Mouse (Mus musculus) forebrain, embryonic 13.5 days (tissue): ENCODE measurements at regions not wholly inside any gene's neighbourhood (a gene's known extent, or its start where the extent isn't known, plus 50 kb on each side); places are given as distances from the start of the nearest gene placed in this dataset.

Experiments used
- ATAC-seq: fragments of 200-750 bp; cut with Nextera tagmentation; 2 replicates; pipeline ENCODE4 v1.8.0; 2017
- H3K27ac ChIP-seq: fragments of 300-500 bp; sonication (generic); 2 replicates; pipeline ENCODE4 v1.5.1; 2015; ENCODE audit warnings: inconsistent platforms, mild to moderate bottlenecking, moderate library complexity
- H3K27me3 ChIP-seq: fragments of 300-500 bp; sonication (generic); 2 replicates; pipeline ENCODE4 v1.6.1; 2015; ENCODE audit warnings: mild to moderate bottlenecking, inconsistent platforms
- H3K36me3 ChIP-seq: fragments of 300-500 bp; sonication (generic); 2 replicates; pipeline ENCODE4 v1.6.1; 2015; ENCODE audit warnings: mild to moderate bottlenecking, inconsistent platforms; ENCODE audit not compliant: poor library complexity, severe bottlenecking
- H3K4me1 ChIP-seq: fragments of 300-500 bp; sonication (generic); 2 replicates; pipeline ENCODE4 v1.6.1; 2015; ENCODE audit warnings: inconsistent platforms
- H3K4me2 ChIP-seq: fragments of 300-500 bp; sonication (generic); 2 replicates; pipeline ENCODE4 v1.6.1; 2015; ENCODE audit warnings: inconsistent platforms, mild to moderate bottlenecking, moderate library complexity
- H3K4me3 ChIP-seq: fragments of 300-500 bp; sonication (generic); 2 replicates; pipeline ENCODE4 v1.5.1; 2015; ENCODE audit warnings: mild to moderate bottlenecking, inconsistent platforms
- H3K9ac ChIP-seq: fragments of 300-500 bp; sonication (generic); 2 replicates; pipeline ENCODE4 v1.6.1; 2015; ENCODE audit warnings: mild to moderate bottlenecking, inconsistent platforms
- H3K9me3 ChIP-seq: fragments of 300-500 bp; sonication (generic); replicated peaks from 2 replicates; pipeline ENCODE4 v1.6.1; 2016; ENCODE audit warnings: inconsistent platforms
- WGBS: fragments of 180-500 bp; shearing (Covaris S2); methylation state at CpG from one replicate; pipeline ENCODE4 v1.1.7; 2015; 5-methylcytosine and 5-hydroxymethylcytosine counted together

GRCm38 (mm10) chr3:52929827-52930605, 87.0 kb downstream of the Cog6 start:
- whole genome bisulfite sequencing, result 82% methylated on average over 13 of the region's 13 CpGs
- H3K27me3 ChIP-seq, result no peaks in the 10 kb centered on the region
- H3K9ac ChIP-seq, result no peak overlapping the region
- H3K9me3 ChIP-seq, result no peaks in the 10 kb centered on the region
- H3K4me1 ChIP-seq, result 0 out of 2 replicates have a peak, but pooled peaks cover 3% of the 10 kb centered on the region
- no peaks in the 10 kb centered on the region for H3K36me3 ChIP-seq
- ATAC-seq, result no peak
- no peak overlapping the region for H3K4me2 ChIP-seq
- H3K4me3 ChIP-seq, result no peak overlapping the region
- no peak overlapping the region for H3K27ac ChIP-seq

DNA sequence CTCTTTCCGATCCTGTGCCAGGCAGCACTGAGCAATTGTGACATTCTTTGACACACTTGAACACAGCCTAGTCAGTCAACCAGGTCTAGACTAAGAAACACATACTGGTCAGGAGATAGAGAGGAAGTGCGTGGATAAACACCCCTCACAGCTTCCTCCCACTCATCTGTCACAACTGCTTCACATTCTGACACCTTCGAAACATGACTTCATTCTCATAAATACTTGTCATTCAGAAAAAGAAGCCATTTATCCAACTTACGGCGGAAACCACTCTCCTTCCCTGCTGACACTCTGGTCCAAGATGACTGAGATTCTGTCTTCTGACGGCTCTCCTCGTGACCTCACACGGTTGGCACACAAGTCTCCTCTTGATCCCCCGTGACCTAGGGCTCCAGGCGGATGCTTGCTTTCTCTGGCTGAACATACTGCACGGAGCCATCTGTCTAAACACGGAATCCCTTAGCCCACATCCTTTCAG, 89.6 kb downstream of the Cog6 start:
- no peak overlapping the region for H3K4me2 ChIP-seq

GRCm38 (mm10) chr3:52926549-52926948, 90.5 kb downstream of the Cog6 start:
- Histone ChIP-seq H3K4me3 (no peak overlapping the region), H3K27me3 (no peaks in the 10 kb centered on the region), H3K27ac (no peak overlapping the region), H3K4me1 (0 out of 2 replicates have a peak, but pooled peaks cover 3% of the 10 kb centered on the region), H3K4me2 (no peak overlapping the region), H3K36me3 (no peaks in the 10 kb centered on the region), H3K9ac (no peak overlapping the region), H3K9me3 (no peaks in the 10 kb centered on the region)
- no peak for ATAC-seq
- WGBS, result 64% methylated on average over 3 of the region's 3 CpGs

More for the DNA sequence above, 89.6 kb downstream of the Cog6 start:
- WGBS, result 79% methylated on average over 12 of the region's 12 CpGs
- Histone ChIP-seq H3K4me3 (no peak overlapping the region), H3K36me3 (no peaks in the 10 kb centered on the region), H3K4me1 (0 out of 2 replicates have a peak, but pooled peaks cover 3% of the 10 kb centered on the region), H3K9ac (no peak overlapping the region), H3K27me3 (no peaks in the 10 kb centered on the region), H3K9me3 (no peaks in the 10 kb centered on the region), H3K27ac (no peak overlapping the region)
- ATAC-seq, result no peak

DNA sequence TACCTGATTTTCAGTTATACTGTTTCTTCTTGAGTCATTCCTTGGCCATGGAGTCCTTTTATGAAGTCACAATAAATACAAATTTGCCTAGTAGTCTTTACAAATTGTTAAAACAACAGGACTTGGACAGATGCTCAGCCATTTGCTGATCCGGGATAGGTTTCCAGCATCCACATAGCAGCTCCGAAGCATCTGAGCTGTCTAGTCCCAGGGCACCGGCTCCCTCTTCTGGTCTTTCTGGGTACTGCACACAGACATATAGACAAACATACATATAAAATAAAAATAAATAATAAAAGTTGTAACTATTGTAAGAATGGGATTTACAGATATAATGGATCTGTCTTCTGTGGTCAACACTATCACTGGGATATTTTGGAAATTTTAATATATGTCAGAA, 91.8 kb downstream of the Cog6 start:
- Histone ChIP-seq H3K4me1 (0 out of 2 replicates have a peak, but pooled peaks cover 3% of the 10 kb centered on the region), H3K9me3 (no peaks in the 10 kb centered on the region), H3K4me2 (no peak overlapping the region), H3K27ac (no peak overlapping the region), H3K36me3 (no peaks in the 10 kb centered on the region), H3K4me3 (no peak overlapping the region), H3K27me3 (no peaks in the 10 kb centered on the region), H3K9ac (no peak overlapping the region)
- ATAC-seq, result no peak
- WGBS, result 62% methylated on average over 3 of the region's 3 CpGs

DNA sequence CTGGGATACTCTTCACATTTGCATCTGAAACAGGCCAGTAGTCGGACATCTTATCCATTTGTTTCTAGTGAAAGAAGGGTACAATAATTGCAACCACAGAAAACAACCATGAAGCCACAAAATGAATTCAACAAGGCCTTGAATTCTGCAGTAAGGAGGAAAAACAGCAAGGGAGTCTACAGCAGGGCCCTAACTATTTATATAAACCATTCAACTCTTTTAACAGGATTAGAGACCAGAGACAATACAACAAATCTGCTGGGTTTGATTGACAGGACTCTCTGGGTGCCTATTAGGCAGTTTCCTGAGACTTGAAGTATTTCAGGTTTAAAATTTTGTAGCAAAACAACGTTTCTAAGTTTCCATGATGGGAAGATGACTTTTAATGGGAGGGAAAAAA, 92.4 kb downstream of the Cog6 start:
- ATAC-seq, result no peak

DNA sequence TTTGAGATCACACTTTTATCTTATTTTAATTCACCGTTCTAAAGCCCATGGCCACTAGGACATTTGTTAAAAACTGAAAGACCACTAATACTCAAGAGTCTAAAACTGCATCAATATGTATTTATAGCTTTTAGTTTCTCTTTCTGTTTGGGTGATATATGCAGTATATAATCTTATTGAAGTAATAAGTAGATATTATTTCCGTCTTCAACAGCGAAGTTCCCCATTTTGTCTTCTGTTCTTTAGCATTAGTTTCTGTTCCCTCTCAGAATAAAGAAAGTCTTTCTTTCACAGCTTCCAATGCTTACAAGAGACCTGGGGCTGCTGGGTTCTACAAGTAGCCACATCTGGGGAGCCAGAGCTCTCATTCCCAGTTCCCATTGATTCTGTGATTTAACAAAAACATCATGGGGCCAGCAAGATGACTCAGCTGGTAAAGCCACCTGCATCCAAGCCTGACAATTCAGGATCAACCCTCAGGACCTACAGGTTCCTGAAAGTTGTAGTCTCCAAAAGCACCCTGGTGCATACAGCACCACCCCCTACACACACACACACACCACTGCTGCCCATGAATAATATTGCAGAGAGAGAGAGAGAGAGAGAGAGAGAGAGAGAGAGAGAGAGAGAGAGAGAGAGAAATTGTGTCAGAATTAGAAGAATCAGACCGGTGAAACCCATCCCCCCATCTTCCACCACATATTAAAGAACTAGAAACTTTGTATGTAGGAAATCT, 93.0 kb downstream of the Cog6 start:
- Histone ChIP-seq H3K9ac (no peak overlapping the region), H3K4me3 (no peak overlapping the region), H3K27ac (no peak overlapping the region), H3K9me3 (peaks cover 3% of the 10 kb centered on the region; the same call in 1 of the 2 replicates), H3K4me2 (no peak overlapping the region), H3K4me1 (0 out of 2 replicates have a peak, but pooled peaks cover 3% of the 10 kb centered on the region), H3K27me3 (no peaks in the 10 kb centered on the region), H3K36me3 (no peaks in the 10 kb centered on the region)
- no peak for ATAC-seq
- 91% methylated on average over 4 of the region's 4 CpGs for WGBS

More for the DNA sequence above, 92.4 kb downstream of the Cog6 start:
- Histone ChIP-seq H3K4me2 (no peak overlapping the region), H3K9me3 (no peaks in the 10 kb centered on the region), H3K9ac (no peak overlapping the region), H3K36me3 (no peaks in the 10 kb centered on the region), H3K27ac (no peak overlapping the region), H3K4me3 (no peak overlapping the region), H3K4me1 (0 out of 2 replicates have a peak, but pooled peaks cover 3% of the 10 kb centered on the region), H3K27me3 (no peaks in the 10 kb centered on the region)
- WGBS, result 31% methylated on average over 2 of the region's 2 CpGs

DNA sequence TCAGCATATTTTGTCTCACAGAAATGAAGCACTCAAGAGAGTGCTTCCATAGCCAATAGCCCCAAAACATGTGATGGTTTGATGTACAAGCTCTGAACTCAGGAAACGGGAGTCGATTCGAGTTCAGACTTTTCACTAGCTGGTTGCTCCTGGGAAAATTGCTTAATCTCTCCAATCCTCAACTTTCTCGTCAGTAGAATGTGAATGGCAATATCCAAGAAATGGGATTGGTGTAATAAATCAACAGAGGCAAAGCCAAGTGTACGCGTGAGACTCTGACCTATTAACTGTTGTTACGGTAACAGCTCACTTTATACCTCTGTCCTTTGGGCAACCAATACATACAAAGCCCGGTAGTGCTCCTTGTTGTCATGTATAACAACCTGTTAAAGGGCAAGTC, 94.6 kb downstream of the Cog6 start:
- H3K27me3 ChIP-seq, result no peaks in the 10 kb centered on the region
- H3K4me2 ChIP-seq, result no peak overlapping the region
- H3K9me3 ChIP-seq, result peaks cover 11% of the 10 kb centered on the region
- no peak overlapping the region for H3K9ac ChIP-seq
- H3K4me1 ChIP-seq, result 0 out of 2 replicates have a peak, but pooled peaks cover 3% of the 10 kb centered on the region
- H3K36me3 ChIP-seq, result no peaks in the 10 kb centered on the region
- no peak overlapping the region for H3K4me3 ChIP-seq
- ATAC-seq, result no peak
- no peak overlapping the region for H3K27ac ChIP-seq
- WGBS, result 88% methylated on average over 8 of the region's 8 CpGs

GRCm38 (mm10) chr3:52906823-52907564, 110.0 kb downstream of the Cog6 start:
- Histone ChIP-seq H3K4me2 (no peak overlapping the region), H3K4me3 (no peak overlapping the region), H3K27ac (no peak overlapping the region), H3K27me3 (no peaks in the 10 kb centered on the region), H3K9ac (no peak overlapping the region), H3K4me1 (no peaks in the 10 kb centered on the region), H3K9me3 (no peaks in the 10 kb centered on the region), H3K36me3 (no peaks in the 10 kb centered on the region)
- WGBS, result 91% methylated on average over 3 of the region's 3 CpGs
- no peak for ATAC-seq

- no peak for ATAC-seq
- Histone ChIP-seq H3K4me2 (no peak overlapping the region), H3K36me3 (no peaks in the 10 kb centered on the region)
Measured at GRCm38 (mm10) chr3:52904028-52904427, 113.0 kb downstream of the Cog6 start.

DNA sequence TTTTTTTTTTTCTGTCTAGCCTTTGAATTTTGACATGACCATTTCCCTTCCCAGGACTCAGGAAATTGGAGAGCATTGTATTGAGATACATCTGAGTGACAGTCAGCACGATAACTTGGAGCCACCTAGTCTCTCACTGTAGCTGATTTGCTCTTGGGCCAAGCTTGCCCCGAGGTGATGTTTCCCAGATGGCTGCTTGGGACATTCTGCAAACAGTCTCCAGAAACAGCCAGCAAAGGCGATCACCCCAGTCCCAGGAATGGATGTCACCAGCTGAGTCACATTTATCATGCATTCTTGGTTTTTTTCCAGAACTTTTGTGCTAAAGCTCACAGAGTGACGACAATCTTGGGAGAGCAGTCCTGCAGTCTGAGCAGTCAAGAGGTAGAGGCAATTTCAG, 119.4 kb downstream of the Cog6 start:
- Histone ChIP-seq H3K27ac (no peak overlapping the region), H3K4me2 (no peak overlapping the region), H3K36me3 (no peaks in the 10 kb centered on the region), H3K9ac (no peak overlapping the region), H3K27me3 (no peaks in the 10 kb centered on the region), H3K4me1 (no peaks in the 10 kb centered on the region), H3K9me3 (no peaks in the 10 kb centered on the region), H3K4me3 (no peak overlapping the region)
- 78% methylated on average over 4 of the region's 4 CpGs for WGBS
- ATAC-seq, result no peak

More at GRCm38 (mm10) chr3:52904028-52904427, 113.0 kb downstream of the Cog6 start:
- Histone ChIP-seq H3K4me3 (no peak overlapping the region), H3K27me3 (no peaks in the 10 kb centered on the region), H3K4me1 (no peaks in the 10 kb centered on the region), H3K27ac (no peak overlapping the region), H3K9ac (no peak overlapping the region), H3K9me3 (no peaks in the 10 kb centered on the region)
- WGBS, result 90% methylated on average over 3 of the region's 3 CpGs

GRCm38 (mm10) chr3:52896462-52896861, 120.6 kb downstream of the Cog6 start:
- no peak for ATAC-seq
- no peaks in the 10 kb centered on the region for H3K4me1 ChIP-seq
- H3K9me3 ChIP-seq, result no peaks in the 10 kb centered on the region
- no peak overlapping the region for H3K9ac ChIP-seq
- H3K36me3 ChIP-seq, result no peaks in the 10 kb centered on the region
- no peak overlapping the region for H3K4me3 ChIP-seq
- WGBS, result 90% methylated on average over 7 of the region's 7 CpGs
- no peak overlapping the region for H3K4me2 ChIP-seq
- H3K27me3 ChIP-seq, result no peaks in the 10 kb centered on the region
- H3K27ac ChIP-seq, result no peak overlapping the region

DNA sequence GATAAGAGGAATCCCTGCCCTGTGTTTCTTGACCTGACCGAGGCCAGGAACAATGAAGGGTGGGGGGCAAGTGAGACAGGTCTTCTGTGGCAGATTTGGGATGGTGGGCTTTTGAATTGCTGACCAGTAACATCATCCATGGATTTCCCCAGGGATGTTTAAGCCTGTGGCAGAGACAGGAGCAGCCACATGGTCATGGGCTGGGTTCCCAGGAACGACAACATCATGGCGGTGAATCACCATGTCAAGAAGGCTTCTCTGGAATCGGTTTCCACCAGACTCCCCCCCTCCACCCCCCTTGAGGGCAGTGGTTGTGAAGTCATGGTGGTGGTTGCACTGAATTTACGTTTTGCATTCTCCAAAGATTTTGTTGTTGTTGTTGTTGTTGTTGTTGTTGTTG, 121.3 kb downstream of the Cog6 start:
- Histone ChIP-seq H3K9ac (no peak overlapping the region), H3K4me2 (no peak overlapping the region), H3K4me1 (no peaks in the 10 kb centered on the region), H3K9me3 (no peaks in the 10 kb centered on the region), H3K27ac (no peak overlapping the region), H3K4me3 (no peak overlapping the region), H3K36me3 (no peaks in the 10 kb centered on the region), H3K27me3 (no peaks in the 10 kb centered on the region)
- WGBS, result 91% methylated on average over 5 of the region's 5 CpGs
- no peak for ATAC-seq
